Mouse (Mus musculus) liver, adult 2 months (tissue): ENCODE measurements around the gene 2310009B15Rik.

Experiments
- CTCF ChIP-seq: fragments of 200-500 bp; IDR thresholded peaks from 2 replicates; pipeline ENCODE4 v1.5.1; 2011; ENCODE audit warnings: low read depth, low read length, control low read depth
- POLR2A ChIP-seq: fragments of 200-500 bp; IDR thresholded peaks from 2 replicates; pipeline ENCODE4 v1.6.1; 2011; ENCODE audit warnings: low read length, control low read depth; ENCODE audit not compliant: insufficient read depth; ENCODE audit errors: extremely low read depth

DNA sequence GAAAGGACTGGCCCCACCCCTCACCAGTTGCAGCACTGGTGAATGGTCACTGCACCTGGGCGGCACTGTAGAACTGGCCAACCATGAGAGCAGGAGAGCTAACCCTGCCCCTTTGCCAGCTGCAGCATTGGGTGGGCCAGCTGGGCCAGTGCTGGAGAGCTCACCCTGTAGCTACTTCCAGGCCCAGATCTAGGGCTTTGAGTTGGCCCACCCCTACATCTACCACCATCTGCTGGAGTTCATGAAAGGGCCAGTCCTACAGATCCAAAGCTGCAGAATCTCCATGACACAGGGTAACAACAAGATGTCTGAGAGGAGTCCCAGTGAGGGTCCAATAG, 33.7 kb downstream of the 2310009B15Rik start:
- TF ChIP-seq CTCF, result no peak
- TF ChIP-seq POLR2A, result no peak
